Mouse (Mus musculus) MEL (cell line): ENCODE measurements at regions not wholly inside any gene's neighbourhood (a gene's known extent, or its start where the extent isn't known, plus 50 kb on each side); places are given as distances from the start of the nearest gene placed in this dataset.

Source experiments
- DNase-seq: peaks from one replicate; pipeline ENCODE4 v3.0.0; 2011; ENCODE audit warnings: low read depth, low spot score
- H3K27ac ChIP-seq: 2 replicates; pipeline ENCODE4 v1.5.1; 2012; ENCODE audit warnings: low read depth, mild to moderate bottlenecking, control low read depth, low read length, moderate library complexity; ENCODE audit not compliant: control insufficient read depth
- H3K27me3 ChIP-seq, 2 experiments: fragments of 150-350 bp in 1 of 2; sonication (generic) in 1 of 2; 2 replicates each; pipeline ENCODE4 v1.6.1; 2012; ENCODE audit warnings: low read length in 2 of 2, mild to moderate bottlenecking in 2 of 2, improper control_type of control experiment in 1 of 2, moderate library complexity in 1 of 2; ENCODE audit not compliant: insufficient read depth in 2 of 2, control insufficient read depth in 1 of 2
- H3K36me3 ChIP-seq, 2 experiments: 2 replicates each; pipeline ENCODE4 v1.6.1; 2012 to 2014; ENCODE audit warnings: low read length in 2 of 2, improper control_type of control experiment in 1 of 2, inconsistent platforms in 1 of 2, mild to moderate bottlenecking in 1 of 2; ENCODE audit not compliant: insufficient read depth in 2 of 2, control insufficient read depth in 1 of 2
- H3K4me1 ChIP-seq, 2 experiments: fragments of 150-350 bp in 1 of 2; sonication (generic) in 1 of 2; 2 replicates each; pipeline ENCODE4 v1.6.1; 2012; ENCODE audit warnings: low read length in 2 of 2, improper control_type of control experiment in 1 of 2, mild to moderate bottlenecking in 1 of 2; ENCODE audit not compliant: insufficient read depth in 2 of 2, control insufficient read depth in 1 of 2
- H3K4me3 ChIP-seq, 2 experiments: fragments of 150-350 bp in 1 of 2; sonication (generic) in 1 of 2; 2 replicates each; pipeline ENCODE4 v1.5.1; 2012; ENCODE audit warnings: low read depth in 2 of 2, low read length in 2 of 2, mild to moderate bottlenecking in 2 of 2, moderate library complexity in 2 of 2, control low read depth in 1 of 2, improper control_type of control experiment in 1 of 2; ENCODE audit not compliant: control insufficient read depth in 1 of 2, insufficient read depth in 1 of 2
- H3K79me2 ChIP-seq: 2 replicates; pipeline ENCODE4 v1.6.1; 2012; ENCODE audit warnings: mild to moderate bottlenecking, low read length, moderate library complexity; ENCODE audit not compliant: control insufficient read depth, poor library complexity, insufficient read depth
- H3K9ac ChIP-seq: 2 replicates; pipeline ENCODE4 v1.6.1; 2012; ENCODE audit warnings: low read depth, mild to moderate bottlenecking, control low read depth, low read length, moderate library complexity; ENCODE audit not compliant: control insufficient read depth, poor library complexity, severe bottlenecking
- H3K9me3 ChIP-seq: fragments of 150-350 bp; sonication (generic); replicated peaks from 2 replicates; pipeline ENCODE4 v1.6.1; 2012; ENCODE audit warnings: mild to moderate bottlenecking, low read length, improper control_type of control experiment, moderate library complexity; ENCODE audit not compliant: insufficient read depth
- BHLHE40 ChIP-seq: IDR thresholded peaks from 2 replicates; pipeline ENCODE4 v1.6.1; 2012; ENCODE audit warnings: low read depth, mild to moderate bottlenecking, inconsistent platforms, low read length, improper control_type of control experiment, borderline replicate concordance
- CHD2 ChIP-seq: IDR thresholded peaks from 2 replicates; pipeline ENCODE4 v1.6.1; 2011; ENCODE audit warnings: low read length, improper control_type of control experiment
- CTCF ChIP-seq, 3 experiments: IDR thresholded peaks in 2 of 3; conservative IDR thresholded peaks in 1 of 3; 2 replicates each; pipeline ENCODE4 v1.5.1; 2011 to 2012; ENCODE audit warnings: low read length in 3 of 3, low read depth in 2 of 3, mild to moderate bottlenecking in 2 of 3, improper control_type of control experiment in 1 of 3, inconsistent platforms in 1 of 3, mixed read lengths in 1 of 3, moderate library complexity in 1 of 3; ENCODE audit not compliant: control insufficient read depth in 1 of 3, insufficient read depth in 1 of 3, poor library complexity in 1 of 3, severe bottlenecking in 1 of 3
- ELF1 ChIP-seq: IDR thresholded peaks from 2 replicates; pipeline ENCODE4 v1.6.1; 2014; ENCODE audit warnings: low read depth, mild to moderate bottlenecking, inconsistent platforms, low read length, improper control_type of control experiment, moderate library complexity
- EP300 ChIP-seq, 2 experiments: IDR thresholded peaks; 2 replicates each; pipeline ENCODE4 v1.6.1; 2011; ENCODE audit warnings: improper control_type of control experiment in 2 of 2, low read length in 2 of 2, low read depth in 1 of 2, mild to moderate bottlenecking in 1 of 2
- ETS1 ChIP-seq: IDR thresholded peaks from 2 replicates; pipeline ENCODE4 v1.6.1; 2012; ENCODE audit warnings: low read depth, mild to moderate bottlenecking, inconsistent platforms, low read length, improper control_type of control experiment, moderate library complexity
- GABPA ChIP-seq: IDR thresholded peaks from 2 replicates; pipeline ENCODE4 v1.6.1; 2012; ENCODE audit warnings: low read depth, mild to moderate bottlenecking, inconsistent platforms, low read length, improper control_type of control experiment, moderate library complexity
- GATA1 ChIP-seq: IDR thresholded peaks from 2 replicates; pipeline ENCODE4 v1.6.1; 2011; ENCODE audit warnings: low read depth, low read length, improper control_type of control experiment
- KAT2A ChIP-seq: conservative IDR thresholded peaks from 2 replicates; pipeline ENCODE4 v1.6.1; 2012; ENCODE audit warnings: low read depth, low read length, improper control_type of control experiment, inconsistent platforms
- MAFK ChIP-seq: IDR thresholded peaks from 2 replicates; pipeline ENCODE4 v1.6.1; 2011; ENCODE audit warnings: low read depth, mild to moderate bottlenecking, low read length, improper control_type of control experiment, borderline replicate concordance
- MAX ChIP-seq: IDR thresholded peaks from 2 replicates; pipeline ENCODE4 v1.6.1; 2011; ENCODE audit warnings: low read length, improper control_type of control experiment
- MAZ ChIP-seq: IDR thresholded peaks from 2 replicates; pipeline ENCODE4 v1.6.1; 2012; ENCODE audit warnings: low read depth, mild to moderate bottlenecking, inconsistent platforms, low read length, improper control_type of control experiment
- MXI1 ChIP-seq: IDR thresholded peaks from 2 replicates; pipeline ENCODE4 v1.6.1; 2011; ENCODE audit warnings: mild to moderate bottlenecking, low read depth, low read length, improper control_type of control experiment
- MYB ChIP-seq: IDR thresholded peaks from 2 replicates; pipeline ENCODE4 v1.6.1; 2011; ENCODE audit warnings: mild to moderate bottlenecking, low read depth, low read length, improper control_type of control experiment
- MYC ChIP-seq: IDR thresholded peaks from 2 replicates; pipeline ENCODE4 v1.6.1; 2011; ENCODE audit warnings: low read depth, mild to moderate bottlenecking, low read length, improper control_type of control experiment, moderate library complexity
- NELFE ChIP-seq: IDR thresholded peaks from 2 replicates; pipeline ENCODE4 v1.6.1; 2011; ENCODE audit warnings: low read depth, low read length, improper control_type of control experiment
- NRF1 ChIP-seq: IDR thresholded peaks from 2 replicates; pipeline ENCODE4 v1.6.1; 2014; ENCODE audit warnings: low read depth, mild to moderate bottlenecking, inconsistent platforms, low read length, improper control_type of control experiment, moderate library complexity; ENCODE audit not compliant: poor library complexity, insufficient read depth, severe bottlenecking
- POLR2A ChIP-seq, 2 experiments: IDR thresholded peaks; 2 replicates each; pipeline ENCODE4 v1.6.1; 2011 to 2012; ENCODE audit warnings: low read length in 2 of 2, mild to moderate bottlenecking in 2 of 2, control low read depth in 1 of 2, improper control_type of control experiment in 1 of 2, low read depth in 1 of 2, moderate library complexity in 1 of 2; ENCODE audit not compliant: control insufficient read depth in 1 of 2, insufficient read depth in 1 of 2, poor library complexity in 1 of 2
- RAD21 ChIP-seq: IDR thresholded peaks from 2 replicates; pipeline ENCODE4 v1.6.1; 2011; ENCODE audit warnings: mild to moderate bottlenecking, low read depth, low read length, improper control_type of control experiment
- SIN3A ChIP-seq: IDR thresholded peaks from 2 replicates; pipeline ENCODE4 v1.6.1; 2012; ENCODE audit warnings: low read length, improper control_type of control experiment, inconsistent platforms
- SMC3 ChIP-seq: IDR thresholded peaks from 2 replicates; pipeline ENCODE4 v1.6.1; 2011; ENCODE audit warnings: low read depth, low read length, improper control_type of control experiment
- TCF12 ChIP-seq: IDR thresholded peaks from 2 replicates; pipeline ENCODE4 v1.6.1; 2014; ENCODE audit warnings: low read depth, mild to moderate bottlenecking, inconsistent platforms, low read length, improper control_type of control experiment, moderate library complexity
- USF2 ChIP-seq, 2 experiments: IDR thresholded peaks; 2 replicates each; pipeline ENCODE4 v1.6.1; 2011 to 2012; ENCODE audit warnings: improper control_type of control experiment in 2 of 2, low read length in 2 of 2, borderline replicate concordance in 1 of 2, inconsistent platforms in 1 of 2, low read depth in 1 of 2, mild to moderate bottlenecking in 1 of 2; ENCODE audit not compliant: insufficient read depth in 1 of 2
- ZC3H11A ChIP-seq: IDR thresholded peaks from 2 replicates; pipeline ENCODE4 v1.6.1; 2012; ENCODE audit warnings: low read depth, mild to moderate bottlenecking, inconsistent platforms, low read length, improper control_type of control experiment
- ZKSCAN1 ChIP-seq: IDR thresholded peaks from 2 replicates; pipeline ENCODE4 v1.6.1; 2012; ENCODE audit warnings: low read depth, mild to moderate bottlenecking, inconsistent platforms, low read length, improper control_type of control experiment, moderate library complexity
- ZNF384 ChIP-seq: IDR thresholded peaks from 2 replicates; pipeline ENCODE4 v1.6.1; 2012; ENCODE audit warnings: low read depth, mild to moderate bottlenecking, inconsistent platforms, low read length, improper control_type of control experiment

GRCm38 (mm10) chr17:82936836-82937235, 278.3 kb upstream of the Pkdcc start:
- H3K36me3 ChIP-seq = no peaks in the 10 kb centered on the region
- no peaks in the 10 kb centered on the region for H3K9me3 ChIP-seq
- no peaks in the 10 kb centered on the region for H3K4me1 ChIP-seq
- TF ChIP-seq ZNF384 (no peak), POLR2A (IDR thresholded peaks at IDR 0.05; ENCODE audit: control insufficient read depth in 1 of 2, insufficient read depth in 1 of 2, low read depth in 1 of 2, low read length in 2 of 2, poor library complexity in 1 of 2) (no peak), ELF1 (no peak), MYC (no peak), NELFE (no peak), CHD2 (no peak), ZKSCAN1 (no peak), MAFK (no peak), RAD21 (no peak), TCF12 (no peak), ETS1 (no peak), GABPA (no peak), GATA1 (no peak), MYB (no peak), USF2 (IDR thresholded peaks at IDR 0.05; ENCODE audit: borderline replicate concordance in 1 of 2, insufficient read depth in 1 of 2, low read depth in 1 of 2, low read length in 2 of 2) (no peak), SIN3A (no peak), CTCF (IDR thresholded peaks at IDR 0.05 in 2 of 3, conservative IDR thresholded peaks at IDR 0.05 in 1 of 3; ENCODE audit: control insufficient read depth in 1 of 3, insufficient read depth in 1 of 3, low read depth in 2 of 3, low read length in 3 of 3, poor library complexity in 1 of 3, severe bottlenecking in 1 of 3) (no peak), ZC3H11A (no peak), MAZ (no peak)
- no peak overlapping the region for H3K4me3 ChIP-seq
- H3K27me3 ChIP-seq = no peaks in the 10 kb centered on the region
- no peaks in the 10 kb centered on the region for H3K79me2 ChIP-seq
- no peak overlapping the region for H3K27ac ChIP-seq
- no peak overlapping the region for H3K9ac ChIP-seq
- no peak for DNase-seq

GRCm38 (mm10) chr17:82946083-82946482, 269.0 kb upstream of the Pkdcc start:
- no peak for DNase-seq
- Histone ChIP-seq H3K4me3 (no peak overlapping the region), H3K27ac (no peak overlapping the region), H3K36me3 (no peaks in the 10 kb centered on the region), H3K9ac (no peak overlapping the region), H3K9me3 (no peaks in the 10 kb centered on the region), H3K27me3 (no peaks in the 10 kb centered on the region), H3K4me1 (no peaks in the 10 kb centered on the region), H3K79me2 (no peaks in the 10 kb centered on the region)
- TF ChIP-seq MAX (no peak), ZNF384 (no peak), BHLHE40 (no peak), GATA1 (no peak), KAT2A (no peak), NRF1 (no peak), EP300 (IDR thresholded peaks at IDR 0.05; ENCODE audit: low read depth in 1 of 2, low read length in 2 of 2) (no peak), MYB (no peak), TCF12 (no peak), RAD21 (no peak), GABPA (no peak), MXI1 (no peak), MAZ (no peak), SMC3 (no peak)
